Mouse (Mus musculus): ENCODE data around the gene Otos. TPM values are rescaled to one million over a fixed set of nuclear protein-coding genes. Genes with fewer than 3 reads are reported as not detected.
A peak's percentile ranks its signal among the peaks of the same experiment; 100 is the strongest.

Gene Otos
- polyA plus RNA-seq, 3 experiments from 2014 or later = 0.64 to 2.5 (median 1.7) TPM

DNA sequence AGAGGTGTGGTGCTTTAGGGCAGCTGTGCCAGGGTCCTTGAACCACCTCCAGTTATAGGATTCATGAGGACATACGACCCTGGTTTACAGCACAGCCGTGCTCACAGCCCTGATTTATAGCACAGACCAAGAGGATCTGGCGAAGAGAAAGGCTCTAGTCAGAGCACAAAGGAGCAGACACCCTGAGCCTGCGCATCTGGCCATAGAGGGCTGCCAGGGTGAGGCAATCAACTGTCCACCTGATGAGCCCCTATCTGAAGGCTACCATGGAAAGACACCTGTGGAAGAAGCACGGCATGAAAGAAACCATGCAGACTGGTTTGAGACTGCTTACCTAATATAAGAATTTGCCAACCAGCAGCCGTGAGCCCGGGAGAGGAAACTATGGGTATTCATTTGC lies 2.0 kb downstream of the Otos start:
- no peak for ATAC-seq

DNA sequence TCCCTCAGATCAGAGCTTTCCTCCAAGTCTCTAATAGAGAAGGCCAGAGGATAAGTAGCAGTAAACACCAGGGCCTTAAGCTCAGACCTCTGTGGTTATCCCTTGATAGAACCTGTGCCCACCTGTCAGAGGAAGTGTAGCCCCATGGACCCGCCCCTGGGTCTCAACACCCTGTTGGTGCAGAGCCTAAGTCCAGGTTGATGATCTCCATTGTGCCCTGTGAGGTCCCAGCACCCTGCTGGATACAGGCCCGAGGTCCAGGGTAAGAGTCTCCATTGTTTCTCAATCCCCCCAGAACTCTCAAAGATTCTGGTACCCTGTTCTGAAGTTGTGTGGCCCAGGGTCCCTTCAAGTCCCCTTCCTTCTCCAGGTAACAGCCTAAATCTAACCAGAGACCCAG lies 2.5 kb downstream of the Otos start:
- ATAC-seq = no peak

DNA sequence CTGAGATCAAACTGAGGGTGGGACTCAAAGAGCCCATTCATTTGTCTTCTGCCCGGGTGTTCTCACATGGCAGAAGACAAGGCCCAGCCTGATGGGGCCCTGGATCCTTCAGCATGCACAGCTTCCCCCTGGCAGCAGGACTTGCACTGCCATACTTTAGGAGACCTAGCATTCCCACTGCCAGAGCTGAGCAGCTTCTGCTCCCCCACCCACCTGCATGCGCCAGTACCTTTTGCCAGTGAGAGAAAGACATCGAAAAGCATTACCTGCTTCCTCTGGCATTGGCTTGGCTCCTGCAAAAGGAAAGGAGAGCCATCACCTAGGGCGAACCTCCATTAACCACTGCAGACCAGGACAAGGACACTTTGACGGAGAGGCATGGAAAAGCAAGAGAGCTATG lies 3.7 kb downstream of the Otos start:
- ATAC-seq = no peak

DNA sequence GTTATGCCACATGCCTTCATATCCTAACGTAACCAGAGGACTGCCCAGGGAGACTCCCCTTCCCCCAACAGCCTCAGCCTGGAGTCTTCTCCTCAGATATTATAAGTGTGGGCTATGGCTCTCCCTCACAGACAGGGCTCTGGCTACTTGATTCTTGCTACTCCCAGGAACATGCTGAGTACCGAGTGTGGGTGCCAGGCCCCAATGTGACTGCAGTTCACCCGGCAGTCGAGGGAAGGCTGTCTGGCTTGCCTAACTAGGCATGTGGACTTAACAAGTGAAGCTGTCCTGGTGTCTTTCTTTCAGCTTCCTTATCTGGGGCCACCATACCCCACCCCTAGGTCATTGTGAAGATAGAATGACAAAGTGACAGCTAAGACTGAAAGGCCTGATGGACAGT lies 5.0 kb downstream of the Otos start:
- ATAC-seq = no peak

- ATAC-seq = peak; percentile 97
These were observed 6.9 kb downstream of the Otos start, which contains the start of gene Cops9 for GRCm38 (mm10) chr1:92641514-92642272. TSS of gene Cops9 (minus strand) at chr1:92641985.

DNA sequence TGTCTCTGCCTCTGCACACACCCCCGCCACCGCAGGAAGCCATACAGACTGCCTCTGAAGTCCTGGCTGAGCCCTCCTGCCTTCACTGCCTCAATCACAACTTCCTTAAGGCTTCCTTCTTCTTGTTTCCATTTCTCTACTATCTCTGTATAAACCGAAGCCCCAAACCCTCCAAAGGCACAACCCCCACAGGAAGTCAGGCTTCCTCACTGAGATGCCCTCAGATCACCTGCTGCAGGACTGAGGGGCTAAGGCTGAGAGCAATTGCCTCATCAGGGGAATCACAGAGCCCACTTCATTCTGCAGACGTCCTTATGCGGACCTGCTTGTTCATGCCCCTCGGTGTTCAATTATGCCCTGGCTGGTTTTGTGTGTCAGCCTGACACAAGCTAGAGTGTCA lies 8.2 kb downstream of the Otos start:
- ATAC-seq = peak; percentile 7

GRCm38 (mm10) chr1:92638736-92639135 lies 9.9 kb downstream of the Otos start:
- no peak for ATAC-seq

DNA sequence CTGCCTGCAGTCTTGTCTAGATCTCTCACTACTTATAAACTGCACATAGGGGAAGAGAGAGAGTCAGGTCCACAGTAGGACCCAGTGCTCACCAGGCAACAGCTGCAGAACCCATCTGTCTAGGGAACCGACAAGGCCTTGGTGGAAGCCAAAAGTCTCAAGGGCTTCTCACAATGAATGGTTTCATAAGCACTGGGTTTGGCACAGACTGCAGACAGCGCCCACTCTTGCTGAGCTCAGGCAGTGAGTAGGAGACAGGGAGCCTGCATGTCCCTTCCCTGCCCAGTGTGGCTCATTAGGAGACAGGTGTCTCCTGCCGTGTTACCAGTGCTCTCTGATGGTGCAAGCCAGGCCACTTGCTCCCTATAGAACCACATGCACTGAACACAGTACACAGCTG lies 10.5 kb downstream of the Otos start:
- ATAC-seq = no peak

DNA sequence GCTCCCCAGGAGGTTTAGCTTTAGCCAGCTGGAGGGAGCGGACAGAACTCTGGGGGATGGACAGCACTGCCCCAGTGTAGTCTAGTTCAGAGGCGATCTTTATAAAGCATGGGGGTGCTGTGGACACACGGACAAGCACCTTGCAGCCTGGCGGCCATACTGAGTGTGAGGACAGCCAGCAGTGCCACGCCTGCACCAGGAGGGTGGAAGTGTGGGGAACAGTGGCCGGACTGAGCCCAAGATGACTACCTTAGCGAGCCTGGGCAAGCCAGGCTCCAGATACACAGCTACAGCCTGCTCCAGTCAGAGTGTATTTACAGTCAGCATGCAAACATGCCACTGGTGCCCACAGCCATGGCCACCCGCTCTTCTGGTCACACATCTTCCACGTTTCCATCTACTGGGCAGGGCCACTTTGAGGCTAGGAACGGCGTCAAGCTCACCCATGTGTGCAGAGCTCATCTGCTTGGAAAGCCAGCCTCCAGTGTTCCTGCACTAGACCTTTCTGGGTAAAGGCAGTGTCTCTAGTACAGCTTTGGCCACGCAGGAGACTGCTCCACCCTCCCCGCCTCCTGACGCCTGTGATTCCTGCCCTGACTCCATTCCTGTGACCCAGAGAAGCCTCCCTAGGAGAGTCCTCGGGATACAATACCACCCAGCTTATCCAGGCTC lies 11.0 kb downstream of the Otos start:
- ATAC-seq = no peak

DNA sequence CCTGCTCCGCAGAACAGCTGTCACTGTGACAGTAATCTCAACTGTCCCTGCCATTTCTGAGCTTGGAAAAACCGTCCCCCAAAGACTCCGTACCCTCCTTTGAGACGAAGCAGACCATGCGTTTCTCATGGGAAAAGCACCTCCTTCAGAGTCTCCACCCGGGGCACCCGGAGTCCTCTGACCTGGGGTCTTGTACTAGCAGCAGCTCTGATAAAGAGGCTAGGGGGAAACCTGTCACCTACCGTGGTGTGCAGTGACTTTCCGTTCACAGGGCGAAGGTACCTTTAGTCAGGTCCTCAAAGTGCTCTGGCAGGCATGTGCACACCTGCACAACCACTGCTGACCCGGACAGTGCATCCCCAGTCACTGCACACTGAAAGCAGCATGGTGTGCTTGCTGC lies 12.0 kb downstream of the Otos start:
- no peak for ATAC-seq

- ATAC-seq = no peak
These were observed 12.6 kb downstream of the Otos start for GRCm38 (mm10) chr1:92636015-92636414.

GRCm38 (mm10) chr1:92634976-92635599 lies 13.6 kb downstream of the Otos start:
- ATAC-seq = no peak

- ATAC-seq = no peak
These were observed 14.1 kb downstream of the Otos start for GRCm38 (mm10) chr1:92634569-92634968.

GRCm38 (mm10) chr1:92633726-92634125 lies 14.9 kb downstream of the Otos start:
- no peak for ATAC-seq

GRCm38 (mm10) chr1:92632948-92633347 lies 15.7 kb downstream of the Otos start:
- ATAC-seq = peak; percentile 48

DNA sequence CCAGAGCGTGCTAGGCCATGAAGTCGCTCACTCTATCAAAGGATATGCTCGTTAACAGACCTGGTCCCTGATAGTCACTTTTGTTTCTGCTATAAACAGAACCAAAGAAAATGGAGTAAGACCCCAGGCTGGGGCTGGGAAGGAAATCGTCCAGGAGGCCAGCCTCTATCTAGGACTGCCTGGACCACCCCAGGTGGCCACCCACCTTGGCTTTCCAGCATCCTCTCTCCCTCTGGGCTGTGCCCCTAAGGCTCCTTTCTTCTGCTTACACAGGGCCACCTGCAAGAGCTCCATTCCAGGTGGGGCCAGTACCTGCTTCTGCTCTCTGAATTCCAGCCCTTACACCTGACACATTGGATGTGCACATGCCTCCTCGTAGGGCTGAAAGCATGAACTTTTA lies 16.4 kb downstream of the Otos start:
- no peak for ATAC-seq

GRCm38 (mm10) chr1:92628227-92628626 lies 20.4 kb downstream of the Otos start:
- no peak for ATAC-seq

DNA sequence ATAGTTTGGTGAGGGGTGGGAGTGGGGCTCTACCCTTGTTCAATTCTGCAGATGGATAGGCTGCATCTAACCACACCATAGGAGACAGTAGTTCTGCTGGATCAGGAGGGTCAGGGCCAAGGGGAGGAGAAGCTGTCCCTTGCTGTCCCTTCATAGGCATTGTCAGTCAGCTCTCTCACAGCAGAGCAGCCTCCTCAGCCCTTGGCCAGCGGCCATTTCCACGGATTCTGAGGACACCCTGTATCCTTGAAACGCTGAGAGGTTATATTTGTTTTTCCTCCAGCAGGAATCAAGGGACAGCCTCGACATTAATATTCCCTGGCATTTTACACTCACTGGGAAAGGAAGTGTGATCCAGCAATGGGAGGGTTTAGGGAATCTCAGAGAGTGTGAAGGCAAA lies 30.3 kb downstream of the Otos start:
- ATAC-seq = no peak

- no peak for ATAC-seq
These were observed 31.2 kb downstream of the Otos start, which contains the start of gene Olfr12 for GRCm38 (mm10) chr1:92617488-92617887. TSS of gene Olfr12 (plus strand) at chr1:92617788.

GRCm38 (mm10) chr1:92616046-92616445 lies 32.6 kb downstream of the Otos start:
- no peak for ATAC-seq

DNA sequence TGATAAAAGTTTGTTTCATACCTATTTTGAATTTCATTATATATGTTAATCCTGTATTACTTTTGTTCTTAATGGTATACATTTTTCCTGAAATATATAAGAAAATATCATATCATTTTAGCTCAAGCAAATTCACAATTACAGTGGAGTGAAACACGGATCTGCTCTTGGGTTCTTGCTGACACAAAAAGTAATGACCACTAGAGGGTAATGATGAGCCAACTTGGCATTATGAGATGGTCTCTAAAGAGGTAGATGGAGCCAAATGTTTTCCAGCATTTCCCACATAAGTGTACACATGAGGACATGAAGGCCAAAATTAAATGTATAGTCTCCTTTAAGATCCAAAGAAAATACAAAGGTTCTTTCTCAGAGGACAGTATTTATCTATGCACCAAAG lies 34.1 kb downstream of the Otos start:
- no peak for ATAC-seq

- ATAC-seq = no peak
These were observed 35.5 kb downstream of the Otos start for GRCm38 (mm10) chr1:92613175-92613574.

- no peak for ATAC-seq
These were observed 37.6 kb downstream of the Otos start for GRCm38 (mm10) chr1:92611008-92611407.

DNA sequence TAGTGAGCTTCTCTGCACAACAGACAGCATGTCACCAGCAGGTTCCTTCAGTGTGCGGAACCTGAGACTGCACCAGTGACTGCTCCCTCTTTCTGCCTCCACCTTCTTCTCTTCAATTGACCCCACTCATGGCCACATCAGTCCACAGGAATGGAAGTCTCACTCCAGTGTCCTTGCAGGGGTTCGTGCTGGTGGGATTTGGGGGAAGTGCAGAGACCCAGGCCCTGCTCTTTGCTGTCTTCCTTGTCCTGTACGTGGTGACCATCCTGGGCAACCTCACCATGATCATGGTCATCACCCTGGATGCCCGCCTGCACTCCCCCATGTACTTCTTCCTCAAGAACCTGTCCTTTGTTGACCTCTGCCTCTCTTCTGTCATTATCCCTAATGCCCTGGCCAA lies 40.9 kb downstream of the Otos start:
- ATAC-seq = no peak
